Mouse (Mus musculus): ENCODE measurements around the gene Chga. TPM values are rescaled to one million over a fixed set of nuclear protein-coding genes. Genes with fewer than 3 reads are reported as not detected.

Gene Chga
- polyA plus RNA-seq, 1 experiment from 2014 or later: 0.38 TPM

DNA sequence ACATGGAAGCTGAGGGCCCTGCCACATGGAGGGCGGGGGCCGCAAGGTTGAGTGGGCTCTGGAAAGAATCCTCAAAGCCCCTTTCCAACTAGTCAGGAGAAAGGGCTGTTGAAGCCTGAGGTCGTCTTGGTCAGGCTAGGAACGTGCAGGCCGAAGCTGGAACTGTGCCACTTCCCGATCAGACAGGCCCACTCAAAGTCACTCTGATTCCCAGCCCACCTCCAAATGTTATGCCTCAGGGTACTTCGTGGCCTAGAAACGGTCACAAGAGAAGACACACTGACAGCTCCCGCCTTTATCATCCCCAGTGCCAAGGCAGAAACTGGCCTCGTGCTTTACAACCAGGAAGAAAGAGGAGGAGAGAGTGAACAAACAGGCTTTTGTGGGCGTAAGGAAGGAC is 27.7 kb downstream of the Chga start:
- WGBS: 77% methylated on average over 11 of the region's 11 CpGs
- Histone ChIP-seq H3K36me3 (no peaks in the 10 kb centered on the region), H3K9me3 (replicated peaks) (no peaks in the 10 kb centered on the region), H3K27ac (no peak overlapping the region), H3K4me3 (no peak overlapping the region), H3K4me2 (no peak overlapping the region), H3K9ac (no peak overlapping the region), H3K4me1 (replicated peaks) (peaks cover 22% of the 10 kb centered on the region), H3K27me3 (no peaks in the 10 kb centered on the region)
- no peak for ATAC-seq (replicated peaks; ENCODE audit: insufficient number of reproducible peaks, insufficient read depth, low FRiP score, low read depth)

DNA sequence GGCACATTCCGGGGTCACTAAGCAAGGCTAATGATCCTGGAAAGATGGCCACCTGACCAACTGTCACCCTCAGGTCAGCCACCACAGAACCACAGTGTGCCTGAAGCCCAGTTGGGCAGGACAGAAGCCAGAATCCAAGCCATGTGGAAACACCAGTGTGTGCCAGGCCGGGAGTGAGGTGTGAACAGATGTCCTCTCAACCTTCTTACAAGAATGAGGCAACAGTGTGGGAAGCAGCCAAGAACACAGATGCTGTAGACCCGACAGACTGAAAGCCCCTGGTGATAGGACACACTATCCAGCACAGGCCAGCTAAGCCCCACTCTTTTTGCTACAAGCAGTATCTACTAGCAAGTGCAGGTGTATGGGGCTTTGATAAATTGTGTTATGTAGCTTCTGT is 30.6 kb downstream of the Chga start:
- Histone ChIP-seq H3K9ac (no peak overlapping the region), H3K27ac (no peak overlapping the region), H3K4me1 (replicated peaks) (peaks cover 22% of the 10 kb centered on the region), H3K4me2 (no peak overlapping the region), H3K27me3 (no peaks in the 10 kb centered on the region), H3K36me3 (no peaks in the 10 kb centered on the region), H3K9me3 (replicated peaks) (no peaks in the 10 kb centered on the region), H3K4me3 (no peak overlapping the region)
- 47% methylated on average over 3 of the region's 3 CpGs for WGBS
- ATAC-seq (replicated peaks; ENCODE audit: insufficient number of reproducible peaks, insufficient read depth, low FRiP score, low read depth): 0 out of 2 replicates have a peak, but pooled peaks have one; percentile 40

DNA sequence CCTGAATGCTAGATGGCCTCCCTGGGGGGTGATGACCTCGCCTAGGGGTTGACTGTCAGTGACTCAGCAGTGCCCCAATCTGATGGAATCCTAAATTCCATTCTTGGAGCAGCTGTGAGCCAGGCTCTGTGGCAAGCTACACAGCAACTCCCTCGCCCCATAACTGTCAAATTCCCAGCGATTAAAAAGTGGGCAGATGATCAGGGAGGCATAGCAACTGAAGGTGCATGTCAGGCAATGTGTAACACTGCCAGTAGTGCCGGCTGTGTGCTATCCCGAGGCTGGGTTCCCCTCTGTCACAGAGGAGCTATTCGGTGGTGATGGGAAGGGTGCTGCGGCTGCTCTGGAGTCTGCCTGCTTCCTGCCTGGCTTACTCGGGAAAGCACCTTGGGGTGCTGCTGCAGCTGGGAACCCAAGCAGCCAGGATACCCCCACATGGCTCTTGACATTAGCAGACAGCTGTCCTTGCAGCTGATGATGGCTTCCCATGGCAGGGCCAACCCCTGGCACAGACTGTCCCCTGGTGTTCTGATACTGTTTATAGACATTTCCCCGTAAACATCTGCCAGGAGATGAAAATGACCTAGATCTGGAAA is 31.6 kb downstream of the Chga start:
- WGBS: 62% methylated on average over 9 of the region's 9 CpGs
- Histone ChIP-seq H3K27me3 (no peaks in the 10 kb centered on the region), H3K4me3 (no peak overlapping the region), H3K36me3 (no peaks in the 10 kb centered on the region), H3K4me2 (no peak overlapping the region), H3K4me1 (replicated peaks) (peaks cover 22% of the 10 kb centered on the region), H3K9me3 (replicated peaks) (no peaks in the 10 kb centered on the region), H3K9ac (no peak overlapping the region), H3K27ac (no peak overlapping the region)
- ATAC-seq (replicated peaks; ENCODE audit: insufficient number of reproducible peaks, insufficient read depth, low FRiP score, low read depth): no peak

DNA sequence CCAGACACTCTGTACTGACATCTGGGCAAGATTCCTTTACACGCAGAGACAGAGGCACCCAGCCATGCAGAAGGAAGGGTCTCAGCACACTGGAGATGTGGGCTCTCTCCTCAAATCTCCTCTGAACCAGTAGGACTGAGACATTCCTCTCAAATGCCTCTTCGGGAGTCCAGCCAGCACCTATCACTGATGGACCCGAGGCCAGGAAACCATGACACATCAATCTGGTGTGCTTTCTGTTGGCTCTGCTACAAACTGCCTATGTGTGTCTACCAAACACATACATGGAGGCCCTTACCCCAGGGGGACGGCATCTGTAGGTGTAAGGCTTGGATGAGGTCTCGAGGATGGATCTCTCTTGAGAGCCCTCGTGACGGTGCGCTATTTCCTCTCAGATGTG is 32.3 kb downstream of the Chga start:
- peaks cover 22% of the 10 kb centered on the region for H3K4me1 ChIP-seq (replicated peaks)
- no peak for ATAC-seq (replicated peaks; ENCODE audit: insufficient number of reproducible peaks, insufficient read depth, low FRiP score, low read depth)
- no peaks in the 10 kb centered on the region for H3K27me3 ChIP-seq
- no peak overlapping the region for H3K4me3 ChIP-seq
- 76% methylated on average over 8 of the region's 8 CpGs for WGBS
- H3K27ac ChIP-seq: no peak overlapping the region
- H3K9me3 ChIP-seq (replicated peaks): no peaks in the 10 kb centered on the region
- no peaks in the 10 kb centered on the region for H3K36me3 ChIP-seq
- no peak overlapping the region for H3K9ac ChIP-seq
- H3K4me2 ChIP-seq: no peak overlapping the region

DNA sequence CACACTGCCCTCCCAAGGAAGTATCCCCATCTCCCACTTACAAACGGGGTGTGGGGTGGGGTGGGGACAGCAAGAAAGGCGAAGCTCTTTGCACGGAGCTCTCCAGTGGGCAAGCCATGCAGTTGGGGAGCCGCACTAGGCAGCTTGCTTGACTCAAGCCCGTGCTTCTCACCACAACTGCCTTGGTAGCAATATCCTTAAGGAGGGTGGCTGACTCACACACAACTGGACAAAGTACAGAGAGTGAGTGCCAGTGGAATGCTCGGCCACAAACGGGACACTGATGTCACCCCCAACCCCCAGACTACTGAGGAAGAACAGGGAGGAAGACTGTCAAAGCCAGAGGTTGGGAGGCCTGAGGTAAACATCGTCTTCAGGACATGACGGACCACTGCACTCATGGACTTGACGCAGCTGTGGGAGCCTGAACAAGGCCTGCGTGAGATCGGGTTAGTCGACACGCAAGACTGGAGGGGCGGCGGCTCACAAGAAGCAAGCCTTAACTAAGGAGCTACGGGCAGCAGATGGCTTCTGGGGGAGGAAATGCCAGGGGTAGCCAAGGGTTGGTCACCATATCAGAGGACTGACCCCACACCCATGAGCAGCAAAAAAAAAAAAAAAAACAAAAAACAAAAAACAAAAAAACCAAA is 36.1 kb downstream of the Chga start:
- Histone ChIP-seq H3K4me3 (no peak overlapping the region), H3K36me3 (no peaks in the 10 kb centered on the region), H3K4me1 (replicated peaks) (peaks cover 37% of the 10 kb centered on the region), H3K9me3 (replicated peaks) (no peaks in the 10 kb centered on the region), H3K9ac (no peak overlapping the region), H3K4me2 (no peak overlapping the region), H3K27me3 (no peaks in the 10 kb centered on the region), H3K27ac (no peak overlapping the region)
- WGBS: 86% methylated on average over 17 of the region's 17 CpGs
- no peak for ATAC-seq (replicated peaks; ENCODE audit: insufficient number of reproducible peaks, insufficient read depth, low FRiP score, low read depth)

DNA sequence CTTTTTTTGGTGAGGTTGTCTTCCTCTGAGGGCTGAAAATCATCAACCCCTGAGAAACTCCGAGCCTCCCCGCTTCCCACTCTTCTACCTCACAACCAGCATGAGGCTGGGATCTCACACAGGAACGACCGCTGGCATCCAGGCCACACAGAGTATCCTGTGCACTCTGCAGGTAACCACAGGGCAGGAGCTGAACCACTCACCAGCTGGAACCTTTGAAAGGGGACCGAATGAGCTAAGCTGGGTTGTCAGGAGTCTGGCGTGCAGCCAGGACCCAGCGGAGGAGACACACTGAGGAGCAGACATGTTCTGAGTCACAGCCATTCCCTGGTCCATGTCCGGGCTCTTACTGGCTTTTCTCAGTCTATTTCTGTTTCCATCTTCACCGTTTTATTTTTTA is 38.9 kb downstream of the Chga start:
- 27% methylated on average over 9 of the region's 9 CpGs for WGBS

DNA sequence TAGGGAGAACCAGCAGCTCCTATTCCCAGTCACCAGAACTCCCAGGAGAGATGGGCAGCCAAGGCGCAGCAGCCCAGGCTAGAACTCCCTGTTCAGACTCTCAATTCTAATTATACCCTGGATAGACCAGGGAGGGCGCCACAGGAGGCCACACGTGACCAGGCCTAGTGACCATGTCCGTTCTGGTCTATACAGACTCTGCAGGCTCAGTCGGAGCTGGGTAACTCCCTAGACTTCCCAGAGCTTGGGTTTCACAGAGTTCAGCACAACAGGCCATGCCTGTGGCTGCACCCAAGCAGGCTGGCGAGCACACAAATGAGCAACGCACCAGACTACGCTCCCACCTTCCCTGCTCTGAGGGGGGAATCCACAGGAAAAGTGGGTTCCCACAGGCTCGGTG is 39.9 kb downstream of the Chga start:
- 83% methylated on average over 9 of the region's 9 CpGs for WGBS
- no peaks in the 10 kb centered on the region for H3K9me3 ChIP-seq (replicated peaks)
- H3K27ac ChIP-seq: peak overlapping the region; percentile 60
- no peak overlapping the region for H3K4me2 ChIP-seq
- ATAC-seq (replicated peaks; ENCODE audit: insufficient number of reproducible peaks, insufficient read depth, low FRiP score, low read depth): no peak
- peaks cover 48% of the 10 kb centered on the region for H3K4me1 ChIP-seq (replicated peaks)
- H3K9ac ChIP-seq: no peak overlapping the region
- no peaks in the 10 kb centered on the region for H3K27me3 ChIP-seq
- H3K36me3 ChIP-seq: no peaks in the 10 kb centered on the region
- no peak overlapping the region for H3K4me3 ChIP-seq

More for the DNA sequence above, 38.9 kb downstream of the Chga start:
- Histone ChIP-seq H3K9ac (no peak overlapping the region), H3K9me3 (replicated peaks) (no peaks in the 10 kb centered on the region), H3K36me3 (no peaks in the 10 kb centered on the region), H3K4me1 (replicated peaks) (peaks cover 42% of the 10 kb centered on the region), H3K4me3 (no peak overlapping the region), H3K4me2 (peak overlapping the region; percentile 32), H3K27ac (peak overlapping the region; percentile 60), H3K27me3 (no peaks in the 10 kb centered on the region)
- ATAC-seq (replicated peaks; ENCODE audit: insufficient number of reproducible peaks, insufficient read depth, low FRiP score, low read depth): no peak; the same call in 1 of the 2 replicates

DNA sequence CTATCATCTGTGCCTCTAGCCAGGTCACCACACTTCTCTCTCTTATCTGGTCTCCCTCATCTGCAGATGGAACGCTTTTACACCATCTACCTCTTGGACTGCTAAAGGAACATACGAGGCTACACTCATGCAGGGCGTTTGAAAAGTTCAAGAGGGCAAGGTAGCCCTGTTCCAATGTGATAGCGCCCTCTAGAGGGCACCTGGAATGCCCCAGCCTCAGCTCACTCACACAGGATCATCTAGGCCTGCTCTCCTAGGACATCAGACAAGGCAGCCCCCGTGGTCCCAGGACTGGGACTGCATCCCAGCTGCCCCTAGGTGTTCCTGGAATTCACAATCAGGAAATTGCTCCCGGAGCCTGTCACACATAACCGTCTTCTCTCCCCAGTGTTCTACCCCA is 41.6 kb downstream of the Chga start:
- H3K36me3 ChIP-seq: no peaks in the 10 kb centered on the region
- H3K4me3 ChIP-seq: no peak overlapping the region
- H3K9me3 ChIP-seq (replicated peaks): no peaks in the 10 kb centered on the region
- 68% methylated on average over 7 of the region's 7 CpGs for WGBS
- H3K4me1 ChIP-seq (replicated peaks): peaks cover 55% of the 10 kb centered on the region
- no peak for ATAC-seq (replicated peaks; ENCODE audit: insufficient number of reproducible peaks, insufficient read depth, low FRiP score, low read depth)
- H3K27me3 ChIP-seq: no peaks in the 10 kb centered on the region
- no peak overlapping the region for H3K9ac ChIP-seq
- no peak overlapping the region for H3K27ac ChIP-seq
- H3K4me2 ChIP-seq: no peak overlapping the region

DNA sequence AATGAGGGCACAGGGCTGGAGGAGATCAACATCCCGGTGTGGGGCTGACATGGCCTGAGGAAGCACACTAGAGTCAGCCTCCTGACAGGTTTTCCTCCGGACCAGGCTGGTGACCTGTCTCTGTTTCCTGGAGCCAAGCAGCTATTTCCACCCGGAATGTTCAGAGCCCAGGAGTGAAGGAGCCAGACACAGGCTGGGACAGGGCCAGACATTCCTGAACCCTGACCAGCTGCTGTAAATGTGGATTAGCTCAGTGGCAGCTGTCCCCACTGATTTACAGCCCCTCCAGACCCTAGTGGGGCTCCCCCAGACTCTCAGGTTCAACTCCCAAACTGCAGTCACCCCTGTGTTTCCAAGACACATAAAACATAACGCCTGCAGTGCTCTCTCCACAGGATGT is 42.7 kb downstream of the Chga start:
- no peak overlapping the region for H3K9ac ChIP-seq
- no peak overlapping the region for H3K4me3 ChIP-seq
- peaks cover 55% of the 10 kb centered on the region for H3K4me1 ChIP-seq (replicated peaks)
- H3K4me2 ChIP-seq: no peak overlapping the region
- no peaks in the 10 kb centered on the region for H3K27me3 ChIP-seq
- no peaks in the 10 kb centered on the region for H3K36me3 ChIP-seq
- peak; percentile 70 for ATAC-seq (replicated peaks; ENCODE audit: insufficient number of reproducible peaks, insufficient read depth, low FRiP score, low read depth)
- peak overlapping the region; percentile 67 for H3K27ac ChIP-seq
- 30% methylated on average over 4 of the region's 4 CpGs for WGBS
- H3K9me3 ChIP-seq (replicated peaks): no peaks in the 10 kb centered on the region

DNA sequence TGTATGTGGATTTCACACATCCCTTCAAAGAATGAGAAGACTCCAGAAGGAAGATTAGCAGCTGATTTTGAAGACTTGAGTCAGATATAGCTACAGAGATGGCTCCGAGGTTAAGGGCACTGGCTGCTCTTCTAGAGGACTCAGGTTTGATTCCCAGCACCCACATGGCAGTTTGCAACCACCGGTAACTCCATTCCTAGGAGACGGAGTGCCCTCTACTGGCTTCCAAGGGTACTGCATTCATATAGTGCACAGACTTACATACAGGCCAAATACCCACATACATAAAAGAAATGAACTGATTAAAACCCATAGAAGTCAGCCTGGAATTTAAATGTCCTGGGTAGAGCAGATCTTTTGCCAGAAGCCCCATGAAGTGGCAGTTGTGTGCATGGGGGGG is 43.8 kb downstream of the Chga start:
- Histone ChIP-seq H3K4me3 (no peak overlapping the region), H3K4me1 (replicated peaks) (peaks cover 48% of the 10 kb centered on the region), H3K27ac (no peak overlapping the region), H3K9me3 (replicated peaks) (no peaks in the 10 kb centered on the region), H3K36me3 (no peaks in the 10 kb centered on the region), H3K9ac (no peak overlapping the region), H3K27me3 (no peaks in the 10 kb centered on the region), H3K4me2 (no peak overlapping the region)
- WGBS: 95% methylated on average over 3 of the region's 3 CpGs
- no peak for ATAC-seq (replicated peaks; ENCODE audit: insufficient number of reproducible peaks, insufficient read depth, low FRiP score, low read depth)

DNA sequence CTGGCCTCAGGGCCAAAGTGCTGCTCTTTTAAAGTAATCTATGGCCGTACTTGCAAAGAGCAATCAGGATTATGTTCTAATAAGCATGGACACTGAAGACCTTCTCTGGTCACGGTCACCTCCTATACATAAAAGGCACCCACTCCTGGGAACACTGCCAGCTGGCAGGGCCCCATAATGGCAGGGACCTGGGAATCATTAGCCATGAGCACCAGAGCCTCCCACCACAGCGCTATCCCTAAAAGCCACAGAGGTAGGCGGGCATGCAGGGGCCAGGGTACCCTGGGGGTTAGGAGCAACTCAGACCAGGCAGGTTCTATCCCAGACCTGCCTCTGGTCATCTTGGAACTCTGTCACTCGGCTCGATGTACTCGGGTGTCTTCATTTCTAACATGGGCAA is 45.0 kb downstream of the Chga start:
- WGBS: 66% methylated on average over 7 of the region's 7 CpGs
- Histone ChIP-seq H3K9ac (no peak overlapping the region), H3K9me3 (replicated peaks) (no peaks in the 10 kb centered on the region), H3K4me3 (no peak overlapping the region), H3K36me3 (no peaks in the 10 kb centered on the region), H3K4me1 (replicated peaks) (peaks cover 35% of the 10 kb centered on the region), H3K27ac (peak overlapping the region; percentile 46; the same call in 1 of the 2 replicates), H3K27me3 (no peaks in the 10 kb centered on the region), H3K4me2 (no peak overlapping the region)
- no peak for ATAC-seq (replicated peaks; ENCODE audit: insufficient number of reproducible peaks, insufficient read depth, low FRiP score, low read depth)

DNA sequence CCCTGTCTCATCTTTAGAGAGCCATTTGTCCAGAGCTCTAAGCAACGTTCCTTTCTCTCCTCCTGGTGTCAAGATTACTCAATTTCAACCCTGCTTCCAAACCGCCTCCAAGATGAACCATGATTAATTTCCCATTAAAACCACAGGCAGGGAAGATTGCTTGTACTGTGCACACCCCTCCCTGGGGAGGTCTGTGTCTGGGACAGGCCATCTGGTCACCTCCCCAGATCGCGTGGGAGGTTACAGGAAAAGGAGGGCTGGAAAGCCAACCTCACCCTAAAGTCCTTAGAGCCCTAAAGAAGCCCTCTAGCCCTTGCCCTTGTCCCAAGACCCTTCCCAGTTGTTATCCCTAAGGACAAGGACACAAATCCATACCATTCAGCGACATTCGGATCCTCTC is 45.6 kb downstream of the Chga start:
- Histone ChIP-seq H3K4me2 (no peak overlapping the region), H3K27me3 (no peaks in the 10 kb centered on the region), H3K9ac (no peak overlapping the region), H3K4me3 (no peak overlapping the region), H3K27ac (no peak overlapping the region), H3K36me3 (no peaks in the 10 kb centered on the region), H3K4me1 (replicated peaks) (peaks cover 35% of the 10 kb centered on the region), H3K9me3 (replicated peaks) (no peaks in the 10 kb centered on the region)
- ATAC-seq (replicated peaks; ENCODE audit: insufficient number of reproducible peaks, insufficient read depth, low FRiP score, low read depth): no peak
- 79% methylated on average over 6 of the region's 6 CpGs for WGBS
